Comparison of ENCODE assay signal across 11 mouse cellular contexts in the genomic region with DNA sequence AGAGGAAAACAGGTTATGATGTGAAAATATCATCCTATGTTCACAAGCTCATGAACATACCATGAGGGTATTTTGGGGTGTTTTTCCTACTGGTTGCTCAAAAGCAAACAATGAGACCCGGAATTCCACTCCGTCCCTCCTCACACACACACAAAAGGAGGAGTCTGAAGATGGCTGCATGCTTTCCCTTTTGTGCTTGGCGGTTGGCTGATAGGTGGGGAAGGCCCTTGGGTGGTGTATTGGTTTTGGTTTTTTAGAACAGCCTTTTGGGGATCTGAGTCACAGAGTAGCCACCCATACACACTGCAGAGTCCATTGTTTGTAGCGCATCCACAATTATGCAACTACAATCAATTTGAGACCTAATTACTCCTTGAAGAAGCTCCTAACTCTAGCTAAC.
"Had no signal": no experiment of that assay in that cellular context is flagged by ENCODE, and none has a peak within 500 bp of the region (broad histone marks: within the 10 kb centered on the region; RNA-seq: fewer than 3 reads in every experiment).

No protein-coding gene starts in this region.

- H3K9ac ChIP-seq: liver, embryonic 13.5 days had no signal

- H3K4me3 ChIP-seq: layer of hippocampus, adult 2 months; liver, embryonic 13.5 days had no signal

- H3K27me3 ChIP-seq: liver, embryonic 13.5 days had no signal

- H3K4me2 ChIP-seq: liver, embryonic 13.5 days had no signal

- H3K27ac ChIP-seq: kidney, postnatal 0 days; layer of hippocampus, adult 2 months; liver, embryonic 13.5 days had no signal

- H3K4me1 ChIP-seq: liver, embryonic 13.5 days had no signal

- H3K9me3 ChIP-seq: liver, embryonic 13.5 days had no signal

- DNase-seq: kidney, adult 2 months; kidney, postnatal 25 days; layer of hippocampus, adult 9-11 months; liver, embryonic 13.5 days; lung, adult 2 months; lung, postnatal 14 days; lung, postnatal 4 days; thymus, adult 18-20 months; thymus, postnatal 36 days had no signal
